Mouse (Mus musculus): ENCODE data around the gene Zdhhc18. TPM values are rescaled to one million over a fixed set of nuclear protein-coding genes. Genes with fewer than 3 reads are reported as not detected.

The Zdhhc18 gene
- total and polyA plus RNA-seq, 2 experiments from 2014 or later, result 1.7 to 11.4 TPM

DNA sequence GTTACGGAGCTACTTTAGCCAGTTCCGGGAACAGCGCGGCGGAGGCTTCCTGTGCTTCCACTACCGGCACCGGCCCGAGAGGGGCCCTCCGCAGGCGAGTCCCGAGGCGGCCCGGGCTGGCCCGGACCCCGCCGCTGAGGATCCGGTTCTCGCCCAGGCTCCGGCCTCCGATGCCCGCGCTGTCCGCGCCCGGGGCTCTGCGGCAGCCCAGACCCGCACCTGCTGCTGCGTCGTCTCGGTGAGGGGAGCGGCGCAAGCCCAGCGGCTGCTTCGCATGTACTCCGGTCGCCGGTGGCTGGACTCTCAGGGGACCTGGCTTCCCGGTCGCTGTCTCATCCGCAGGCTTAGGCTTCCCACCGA is 75.1 kb downstream of the Zdhhc18 start:
- Histone ChIP-seq H3K27ac (ENCODE audit: low read depth) (peak overlapping the region; percentile 63), H3K9me3 (replicated peaks; ENCODE audit: control insufficient read depth, low read length) (0 out of 2 replicates have a peak, but pooled peaks cover 3% of the 10 kb centered on the region)
- no peak for TF ChIP-seq CTCF (IDR thresholded peaks at IDR 0.05; ENCODE audit: low read depth)
- no peak for TF ChIP-seq EP300 (IDR thresholded peaks at IDR 0.05; ENCODE audit: low read depth)

GRCm38 (mm10) chr4:133574070-133574842 is 75.7 kb downstream of the Zdhhc18 start, which contains the start of gene Gpatch3:
Gene Gpatch3 (plus strand): TSS chr4:133574745.
- 0 out of 2 replicates have a peak, but pooled peaks cover 3% of the 10 kb centered on the region for H3K9me3 ChIP-seq (replicated peaks; ENCODE audit: control insufficient read depth, low read length)
- ATAC-seq (ENCODE audit: insufficient read depth, low read depth) (peak; percentile 93), DNase-seq (ENCODE audit: low spot score) (peak; percentile 93)
- peak within 1 kb of the TSS; percentile 63 for H3K27ac ChIP-seq (ENCODE audit: low read depth)
- peaks cover 15% of the 10 kb centered on the region for H3K36me3 ChIP-seq (replicated peaks; ENCODE audit: control insufficient read depth, insufficient read depth, low read length)
- peak within 1 kb of the TSS; percentile 97 for H3K4me2 ChIP-seq (ENCODE audit: low read depth, low read length)
- H3K4me1 ChIP-seq (ENCODE audit: control insufficient read depth, insufficient read depth), result peaks cover 11% of the 10 kb centered on the region; the same call in 1 of the 2 replicates
- 5% methylated on average over 44 of the region's 44 CpGs for WGBS
- no peak; the same call in 1 of the 2 replicates for TF ChIP-seq CTCF (IDR thresholded peaks at IDR 0.05; ENCODE audit: low read depth)
- peak; percentile 94 for TF ChIP-seq EP300 (IDR thresholded peaks at IDR 0.05; ENCODE audit: low read depth)
- H3K27me3 ChIP-seq (ENCODE audit: control insufficient read depth, insufficient read depth, low read length), result no peaks in the 10 kb centered on the region
- H3K4me3 ChIP-seq (ENCODE audit: low read depth, low read length), result peak within 1 kb of the TSS; percentile 77
- peak within 1 kb of the TSS; percentile 85 for H3K9ac ChIP-seq (replicated peaks; ENCODE audit: low read depth, low read length)

More for the DNA sequence above, 75.1 kb downstream of the Zdhhc18 start:
- H3K4me2 ChIP-seq (ENCODE audit: low read depth, low read length), result peak overlapping the region; percentile 97
- no peaks in the 10 kb centered on the region for H3K27me3 ChIP-seq (ENCODE audit: control insufficient read depth, insufficient read depth, low read length)
- ATAC-seq (ENCODE audit: insufficient read depth, low read depth), result peak; percentile 54
- peaks cover 21% of the 10 kb centered on the region for H3K36me3 ChIP-seq (replicated peaks; ENCODE audit: control insufficient read depth, insufficient read depth, low read length)
- no peak for DNase-seq (ENCODE audit: low spot score)
- peaks cover 11% of the 10 kb centered on the region; the same call in 1 of the 2 replicates for H3K4me1 ChIP-seq (ENCODE audit: control insufficient read depth, insufficient read depth)
- H3K4me3 ChIP-seq (ENCODE audit: low read depth, low read length), result peak overlapping the region; percentile 77
- H3K9ac ChIP-seq (replicated peaks; ENCODE audit: low read depth, low read length), result peak overlapping the region; percentile 85
- WGBS, result 0% methylated on average over 40 of the region's 41 CpGs

DNA sequence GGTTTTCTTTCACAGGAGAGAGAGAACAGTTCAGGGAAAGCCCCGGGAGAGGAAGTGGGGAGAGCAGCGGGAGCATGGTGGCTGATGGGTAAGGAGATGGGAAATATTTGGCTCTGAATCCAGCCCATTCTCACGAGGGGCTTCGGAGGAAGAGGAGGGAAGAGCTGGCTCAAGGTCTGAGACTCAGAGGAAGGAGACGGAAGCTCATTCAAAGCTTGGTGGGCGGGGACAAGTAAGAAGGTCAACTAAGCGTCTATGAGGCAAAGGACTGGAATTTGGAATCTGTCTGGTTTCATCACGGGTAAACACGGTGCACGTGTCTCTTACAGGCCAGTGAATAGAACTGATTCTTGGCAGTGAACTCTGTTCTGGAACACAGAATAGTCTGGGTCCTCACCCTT is 79.9 kb downstream of the Zdhhc18 start:
- H3K27ac ChIP-seq (ENCODE audit: low read depth), result no peak overlapping the region
- TF ChIP-seq CTCF (IDR thresholded peaks at IDR 0.05; ENCODE audit: low read depth), result no peak
- no peak for TF ChIP-seq EP300 (IDR thresholded peaks at IDR 0.05; ENCODE audit: low read depth)
- H3K36me3 ChIP-seq (replicated peaks; ENCODE audit: control insufficient read depth, insufficient read depth, low read length), result no peaks in the 10 kb centered on the region
- 38% methylated on average over 10 of the region's 10 CpGs for WGBS
- H3K9ac ChIP-seq (replicated peaks; ENCODE audit: low read depth, low read length), result no peak overlapping the region
- peaks cover 5% of the 10 kb centered on the region; the same call in 1 of the 2 replicates for H3K4me1 ChIP-seq (ENCODE audit: control insufficient read depth, insufficient read depth)
- no peak for DNase-seq (ENCODE audit: low spot score)
- ATAC-seq (ENCODE audit: insufficient read depth, low read depth), result no peak
- no peak overlapping the region for H3K4me3 ChIP-seq (ENCODE audit: low read depth, low read length)
- H3K27me3 ChIP-seq (ENCODE audit: control insufficient read depth, insufficient read depth, low read length), result no peaks in the 10 kb centered on the region
- H3K9me3 ChIP-seq (replicated peaks; ENCODE audit: control insufficient read depth, low read length), result 0 out of 2 replicates have a peak, but pooled peaks cover 3% of the 10 kb centered on the region
- H3K4me2 ChIP-seq (ENCODE audit: low read depth, low read length), result no peak overlapping the region

DNA sequence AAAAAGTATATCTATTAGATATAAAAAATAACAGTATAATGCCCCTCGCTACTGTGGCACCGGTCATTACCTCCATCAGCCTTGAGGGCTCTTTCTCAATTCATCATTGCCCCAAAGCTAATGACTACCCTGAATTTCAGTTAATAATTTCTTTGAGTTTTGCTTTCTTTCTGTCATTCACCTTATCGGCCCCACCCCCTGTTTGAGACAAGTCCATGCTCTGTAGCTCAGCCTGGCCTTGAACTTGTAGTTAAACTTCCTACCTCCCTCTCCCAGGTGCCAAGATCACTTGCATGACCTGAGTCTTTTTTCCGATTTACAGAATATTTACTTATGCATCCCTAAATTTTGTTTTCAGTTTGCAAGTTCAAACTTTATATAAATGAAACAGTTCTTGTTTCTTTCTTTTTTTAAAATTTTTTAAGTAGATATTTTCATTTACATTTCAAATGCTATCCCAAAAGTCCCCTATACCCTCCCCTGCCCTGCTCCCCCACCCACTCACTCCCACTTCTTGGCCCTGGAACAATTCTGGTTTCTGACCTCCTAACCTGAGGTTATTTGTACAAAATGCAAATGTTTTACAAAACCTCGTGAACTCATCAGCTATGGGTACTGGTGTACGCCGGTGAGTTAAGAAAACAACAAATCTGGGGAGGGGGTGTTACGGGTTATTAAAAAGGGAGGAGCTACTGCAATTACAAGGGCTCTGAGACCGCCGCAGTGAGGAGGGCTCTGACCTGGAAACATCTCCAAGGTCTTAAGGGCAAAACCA is 80.5 kb downstream of the Zdhhc18 start:
- WGBS, result 78% methylated on average over 10 of the region's 10 CpGs
- ATAC-seq (ENCODE audit: insufficient read depth, low read depth), result no peak
- TF ChIP-seq CTCF (IDR thresholded peaks at IDR 0.05; ENCODE audit: low read depth), result no peak
- TF ChIP-seq EP300 (IDR thresholded peaks at IDR 0.05; ENCODE audit: low read depth), result no peak

DNA sequence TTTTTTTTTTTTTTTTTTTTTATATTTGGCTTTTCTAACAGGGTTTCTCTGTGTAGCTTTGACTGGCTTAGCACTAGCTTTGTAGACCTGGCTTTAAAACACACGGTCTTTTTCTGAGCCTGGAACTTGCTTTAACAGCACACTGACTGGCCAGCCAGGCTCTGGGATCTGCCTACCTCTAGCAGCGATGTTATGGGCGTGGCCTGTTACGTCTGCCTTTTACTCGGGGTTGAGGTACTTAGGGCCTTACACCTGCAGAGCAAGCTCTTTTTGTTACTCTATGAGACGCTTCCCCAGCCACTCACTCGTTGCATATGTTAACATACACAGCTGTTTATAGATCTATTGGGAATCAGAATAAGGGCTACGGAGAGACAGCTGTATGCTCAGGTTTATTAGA is 82.7 kb downstream of the Zdhhc18 start:
- H3K9ac ChIP-seq (replicated peaks; ENCODE audit: low read depth, low read length), result no peak overlapping the region
- 0 out of 2 replicates have a peak, but pooled peaks cover 3% of the 10 kb centered on the region for H3K9me3 ChIP-seq (replicated peaks; ENCODE audit: control insufficient read depth, low read length)
- ATAC-seq (ENCODE audit: insufficient read depth, low read depth), result no peak
- H3K4me1 ChIP-seq (ENCODE audit: control insufficient read depth, insufficient read depth), result no peaks in the 10 kb centered on the region
- H3K36me3 ChIP-seq (replicated peaks; ENCODE audit: control insufficient read depth, insufficient read depth, low read length), result no peaks in the 10 kb centered on the region
- 33% methylated on average over 8 of the region's 8 CpGs for WGBS
- H3K4me3 ChIP-seq (ENCODE audit: low read depth, low read length), result no peak overlapping the region
- no peaks in the 10 kb centered on the region for H3K27me3 ChIP-seq (ENCODE audit: control insufficient read depth, insufficient read depth, low read length)
- no peak overlapping the region for H3K27ac ChIP-seq (ENCODE audit: low read depth)
- TF ChIP-seq CTCF (IDR thresholded peaks at IDR 0.05; ENCODE audit: low read depth) (no peak), EP300 (IDR thresholded peaks at IDR 0.05; ENCODE audit: low read depth) (no peak)
- DNase-seq (ENCODE audit: low spot score), result no peak
- H3K4me2 ChIP-seq (ENCODE audit: low read depth, low read length), result no peak overlapping the region

More for the DNA sequence above, 80.5 kb downstream of the Zdhhc18 start:
- Histone ChIP-seq H3K4me2 (ENCODE audit: low read depth, low read length) (no peak overlapping the region), H3K27ac (ENCODE audit: low read depth) (no peak overlapping the region), H3K4me1 (ENCODE audit: control insufficient read depth, insufficient read depth) (peaks cover 5% of the 10 kb centered on the region; the same call in 1 of the 2 replicates), H3K36me3 (replicated peaks; ENCODE audit: control insufficient read depth, insufficient read depth, low read length) (no peaks in the 10 kb centered on the region), H3K9ac (replicated peaks; ENCODE audit: low read depth, low read length) (no peak overlapping the region), H3K27me3 (ENCODE audit: control insufficient read depth, insufficient read depth, low read length) (no peaks in the 10 kb centered on the region), H3K4me3 (ENCODE audit: low read depth, low read length) (no peak overlapping the region), H3K9me3 (replicated peaks; ENCODE audit: control insufficient read depth, low read length) (0 out of 2 replicates have a peak, but pooled peaks cover 3% of the 10 kb centered on the region)
- no peak for DNase-seq (ENCODE audit: low spot score)
